Mouse (Mus musculus) MEL-GATA-1-ER (cell line): ENCODE measurements around the gene 0610010F05Rik.
A peak's percentile ranks its signal among the peaks of the same experiment; 100 is the strongest.

Source experiments
- DNase-seq: peaks from one replicate; pipeline ENCODE4 v3.0.0-alpha.2; 2012; ENCODE audit warnings: low read depth; ENCODE audit errors: extremely low read depth

0610010F05Rik gene

GRCm38 (mm10) chr11:23570130-23570529 lies 63.3 kb downstream of the 0610010F05Rik start:
- no peak for DNase-seq

GRCm38 (mm10) chr11:23565761-23566160 lies 67.7 kb downstream of the 0610010F05Rik start:
- peak; percentile 75 for DNase-seq

DNA sequence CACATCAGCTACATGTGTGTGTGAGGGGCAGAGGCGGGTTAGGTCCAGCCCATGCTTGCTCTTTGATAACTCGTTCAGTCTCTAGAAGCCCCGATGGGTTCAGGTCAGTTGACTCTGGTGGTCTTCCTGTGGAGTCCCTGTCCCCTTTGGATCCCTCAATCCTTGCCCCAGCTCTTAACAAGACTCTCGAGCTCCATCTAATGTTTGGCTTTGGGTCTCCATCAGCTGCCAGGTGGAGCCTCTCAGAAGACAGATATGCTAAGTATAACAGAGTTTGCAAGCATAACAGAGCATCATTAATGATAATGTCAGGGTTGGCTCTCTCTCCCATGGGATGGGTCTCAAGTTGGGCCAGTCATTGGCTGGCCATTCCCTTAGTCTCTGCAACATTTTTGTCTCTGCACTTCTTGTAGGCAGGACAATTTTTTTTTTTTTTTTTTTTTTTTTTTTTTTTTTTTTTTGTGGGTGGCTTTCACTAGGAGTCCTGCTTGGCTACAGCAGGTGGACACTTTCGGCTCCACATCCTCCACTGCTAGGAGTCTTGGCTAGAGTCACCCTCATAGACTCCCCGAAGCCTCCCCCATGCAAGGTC lies 76.3 kb downstream of the 0610010F05Rik start:
- no peak for DNase-seq

- DNase-seq = no peak
Measured at GRCm38 (mm10) chr11:23537446-23537845, 96.0 kb downstream of the 0610010F05Rik start.

GRCm38 (mm10) chr11:23520473-23521205 lies 112.8 kb downstream of the 0610010F05Rik start, which contains the start of gene 1700093K21Rik:
1700093K21Rik (minus strand) TSS chr11:23521155.
- no peak for DNase-seq

GRCm38 (mm10) chr11:23518981-23519380 lies 114.5 kb downstream of the 0610010F05Rik start:
- DNase-seq = no peak

DNA sequence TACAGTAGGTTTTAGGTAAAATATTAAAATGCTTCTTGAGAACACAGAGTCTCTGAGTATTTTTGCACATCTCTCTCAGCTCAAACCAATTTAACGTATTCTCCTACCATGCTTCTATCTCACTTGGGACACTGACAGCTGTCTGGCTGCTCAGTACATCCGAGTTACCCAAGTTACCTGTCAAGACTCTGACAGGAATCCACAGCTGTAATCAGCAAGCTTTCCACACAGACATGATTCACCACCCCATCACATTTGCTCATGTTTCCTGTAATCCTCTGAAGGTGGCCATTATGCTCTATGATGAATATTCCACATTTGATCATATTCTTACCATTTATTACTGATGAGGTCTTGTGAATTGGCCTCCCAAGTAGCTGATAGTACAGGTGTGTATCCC lies 118.1 kb downstream of the 0610010F05Rik start:
- no peak for DNase-seq
